10 mouse cellular contexts compared by ENCODE assay signal in the genomic region with DNA sequence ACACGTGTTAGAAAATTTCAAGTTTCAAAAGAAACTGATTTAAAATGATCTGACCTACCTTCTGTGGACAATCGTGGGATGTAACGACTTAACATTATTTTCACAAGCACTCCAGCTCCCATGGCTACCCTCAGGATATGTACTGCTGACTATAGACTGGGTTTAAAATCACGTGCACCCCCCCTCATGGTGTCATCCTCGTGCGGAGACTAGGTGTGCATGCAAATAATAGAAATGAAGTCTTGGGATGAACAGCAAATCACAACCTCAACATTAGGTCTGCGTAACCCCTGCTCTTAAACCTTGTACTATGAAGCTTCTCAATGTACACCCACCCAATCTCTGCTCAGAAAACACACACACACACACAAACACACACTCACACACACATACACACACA. TPM values are rescaled to one million over a fixed set of nuclear protein-coding genes. Genes with fewer than 3 reads are reported as not detected.
DNase-seq lines count a peak whose midpoint lies in the region; ATAC-seq lines count a peak whose summit lies in the region.
"Had no signal": no experiment of that assay in that cellular context is flagged by ENCODE, and none has a peak within 500 bp of the region (broad histone marks: within the 10 kb centered on the region; RNA-seq: fewer than 3 reads in every experiment).

No protein-coding gene starts in this region.

- H3K27ac ChIP-seq in forebrain, embryonic 12.5 days, result no peak overlapping the region
- no peak overlapping the region for H3K27ac ChIP-seq in forebrain, embryonic 10.5 days
- H3K27ac ChIP-seq in hindbrain, embryonic 13.5 days, result no peak overlapping the region
- no peak overlapping the region for H3K27ac ChIP-seq in hindbrain, embryonic 10.5 days
- H3K27ac ChIP-seq in forebrain, embryonic 16.5 days (ENCODE audit: low read length), result no peak overlapping the region
- no peak overlapping the region for H3K27ac ChIP-seq in neural tube, embryonic 13.5 days (replicated peaks)
- H3K27ac ChIP-seq: liver, embryonic 13.5 days had no signal

- H3K36me3 ChIP-seq in forebrain, embryonic 12.5 days (replicated peaks), result no peaks in the 10 kb centered on the region
- no peaks in the 10 kb centered on the region for H3K36me3 ChIP-seq in forebrain, embryonic 10.5 days (replicated peaks)
- no peaks in the 10 kb centered on the region for H3K36me3 ChIP-seq in hindbrain, embryonic 13.5 days
- H3K36me3 ChIP-seq in hindbrain, embryonic 10.5 days, result no peaks in the 10 kb centered on the region
- H3K36me3 ChIP-seq in forebrain, embryonic 16.5 days (ENCODE audit: control insufficient read depth, insufficient read depth), result no peaks in the 10 kb centered on the region
- H3K36me3 ChIP-seq in neural tube, embryonic 13.5 days, result no peaks in the 10 kb centered on the region
- H3K36me3 ChIP-seq: liver, embryonic 13.5 days had no signal

- WGBS in forebrain, embryonic 12.5 days, result 80% methylated on average over 7 of the region's 7 CpGs
- 84% methylated on average over 7 of the region's 7 CpGs for WGBS in forebrain, embryonic 10.5 days
- WGBS in hindbrain, embryonic 13.5 days, result 78% methylated on average over 7 of the region's 7 CpGs
- 83% methylated on average over 7 of the region's 7 CpGs for WGBS in hindbrain, embryonic 10.5 days
- 75% methylated on average over 7 of the region's 7 CpGs for WGBS in forebrain, embryonic 16.5 days
- WGBS in neural tube, embryonic 13.5 days, result 83% methylated on average over 7 of the region's 7 CpGs

- H3K27me3 ChIP-seq in forebrain, embryonic 12.5 days, result peaks cover 28% of the 10 kb centered on the region
- H3K27me3 ChIP-seq in forebrain, embryonic 10.5 days (ENCODE audit: poor library complexity, severe bottlenecking), result peaks cover 42% of the 10 kb centered on the region
- H3K27me3 ChIP-seq in hindbrain, embryonic 13.5 days, result peaks cover 21% of the 10 kb centered on the region
- peaks cover 30% of the 10 kb centered on the region for H3K27me3 ChIP-seq in hindbrain, embryonic 10.5 days (ENCODE audit: insufficient read depth, poor library complexity, severe bottlenecking)
- H3K27me3 ChIP-seq in forebrain, embryonic 16.5 days (replicated peaks; ENCODE audit: control insufficient read depth, insufficient read depth, low read length), result no peaks in the 10 kb centered on the region
- peaks cover 18% of the 10 kb centered on the region for H3K27me3 ChIP-seq in neural tube, embryonic 13.5 days

- H3K4me3 ChIP-seq in forebrain, embryonic 12.5 days (replicated peaks), result peak overlapping the region; percentile 21; the same call in 1 of the 2 replicates
- H3K4me3 ChIP-seq in forebrain, embryonic 10.5 days, result no peak overlapping the region
- H3K4me3 ChIP-seq in hindbrain, embryonic 13.5 days, result no peak overlapping the region
- H3K4me3 ChIP-seq in hindbrain, embryonic 10.5 days, result no peak overlapping the region
- H3K4me3 ChIP-seq in forebrain, embryonic 16.5 days (replicated peaks; ENCODE audit: low read length), result peak overlapping the region; percentile 87
- no peak overlapping the region for H3K4me3 ChIP-seq in neural tube, embryonic 13.5 days
- H3K4me3 ChIP-seq: liver, embryonic 13.5 days; megakaryocyte, embryonic 14.5 days had no signal

- no peak for DNase-seq in forebrain, embryonic 10.5 days (ENCODE audit: extremely low spot score, low spot score)
- no peak for DNase-seq in hindbrain, embryonic 10.5 days (ENCODE audit: low spot score)
- no peak for DNase-seq in gastrocnemius, adult 18-20 months (ENCODE audit: low spot score)

- H3K9me3 ChIP-seq in forebrain, embryonic 12.5 days, result no peaks in the 10 kb centered on the region
- H3K9me3 ChIP-seq in forebrain, embryonic 10.5 days, result no peaks in the 10 kb centered on the region
- H3K9me3 ChIP-seq in hindbrain, embryonic 13.5 days, result no peaks in the 10 kb centered on the region
- H3K9me3 ChIP-seq in hindbrain, embryonic 10.5 days, result no peaks in the 10 kb centered on the region
- no peaks in the 10 kb centered on the region for H3K9me3 ChIP-seq in forebrain, embryonic 16.5 days (ENCODE audit: control insufficient read depth, low read length)
- no peaks in the 10 kb centered on the region for H3K9me3 ChIP-seq in neural tube, embryonic 13.5 days
- H3K9me3 ChIP-seq: liver, embryonic 13.5 days had no signal

- peak overlapping the region; percentile 86 for H3K4me2 ChIP-seq in forebrain, embryonic 12.5 days
- peak overlapping the region; percentile 84 for H3K4me2 ChIP-seq in hindbrain, embryonic 13.5 days
- H3K4me2 ChIP-seq in forebrain, embryonic 16.5 days (ENCODE audit: low read length), result peak overlapping the region; percentile 80
- H3K4me2 ChIP-seq in neural tube, embryonic 13.5 days, result peak overlapping the region; percentile 85
- H3K4me2 ChIP-seq: liver, embryonic 13.5 days had no signal

- H3K9ac ChIP-seq in forebrain, embryonic 12.5 days, result peak overlapping the region; percentile 40; the same call in 1 of the 2 replicates
- no peak overlapping the region for H3K9ac ChIP-seq in hindbrain, embryonic 13.5 days
- no peak overlapping the region for H3K9ac ChIP-seq in forebrain, embryonic 16.5 days (replicated peaks; ENCODE audit: low read depth, low read length)
- no peak overlapping the region; the same call in 1 of the 2 replicates for H3K9ac ChIP-seq in neural tube, embryonic 13.5 days
- H3K9ac ChIP-seq: liver, embryonic 13.5 days had no signal

- ATAC-seq in forebrain, embryonic 12.5 days (ENCODE audit: low FRiP score), result no peak
- ATAC-seq in hindbrain, embryonic 13.5 days (ENCODE audit: low FRiP score), result no peak
- ATAC-seq in forebrain, embryonic 16.5 days, result no peak
- no peak for ATAC-seq in neural tube, embryonic 13.5 days (ENCODE audit: low read depth)
- ATAC-seq: lung, postnatal 0 days had no signal

- H3K4me1 ChIP-seq in forebrain, embryonic 12.5 days, result peaks cover 29% of the 10 kb centered on the region
- H3K4me1 ChIP-seq in forebrain, embryonic 10.5 days, result peaks cover 36% of the 10 kb centered on the region
- peaks cover 43% of the 10 kb centered on the region for H3K4me1 ChIP-seq in hindbrain, embryonic 13.5 days (replicated peaks)
- H3K4me1 ChIP-seq in hindbrain, embryonic 10.5 days (replicated peaks), result peaks cover 32% of the 10 kb centered on the region
- peaks cover 41% of the 10 kb centered on the region for H3K4me1 ChIP-seq in forebrain, embryonic 16.5 days (replicated peaks; ENCODE audit: control insufficient read depth, insufficient read depth, low read length)
- peaks cover 54% of the 10 kb centered on the region for H3K4me1 ChIP-seq in neural tube, embryonic 13.5 days (replicated peaks)

RNA-seq across cellular contexts. Expression of a gene that starts 3.4 kb away (rescaled TPM):
- polyA plus RNA-seq in forebrain, embryonic 12.5 days (2016; fragmentation: Nextera tagmentation; extraction: Ambion mirVana), result 34.5 and 35.6 TPM in 2 replicates
- 14.1 and 16.7 TPM in 2 replicates for polyA plus RNA-seq in forebrain, embryonic 10.5 days (2016; fragmentation: Nextera tagmentation; extraction: Ambion mirVana)
- polyA plus RNA-seq in hindbrain, embryonic 13.5 days (2015; fragmentation: Nextera tagmentation; extraction: Ambion mirVana), result 25.3 and 30.0 TPM in 2 replicates
- polyA plus RNA-seq in hindbrain, embryonic 10.5 days (2016; fragmentation: Nextera tagmentation; extraction: Ambion mirVana), result 14.3 and 20.1 TPM in 2 replicates
- 72.3 and 88.6 TPM in 2 replicates for polyA plus RNA-seq in forebrain, embryonic 16.5 days (2015; fragmentation: Nextera tagmentation; extraction: Ambion mirVana)
- polyA plus RNA-seq in neural tube, embryonic 13.5 days (2015; fragmentation: Nextera tagmentation; extraction: Ambion mirVana), result 24.9 and 27.5 TPM in 2 replicates
- not detected for total RNA-seq in gastrocnemius, adult 18-20 months (2021)

Comparison
In these comparisons a context has a peak if more than half of its experiments do, and no peak if none do; other contexts are left out.
1. H3K4me3 ChIP-seq: peak in forebrain, embryonic 12.5 days (single experiment) and forebrain, embryonic 16.5 days (single experiment); none in forebrain, embryonic 10.5 days (single experiment), hindbrain, embryonic 13.5 days (single experiment), hindbrain, embryonic 10.5 days (single experiment) and neural tube, embryonic 13.5 days (single experiment).
2. Peak in every context shown above with its lines, with median percentiles within 50 percentile points of each other: H3K4me2 ChIP-seq.